Mouse (Mus musculus) liver, embryonic 16.5 days (tissue): ENCODE results near the gene Mtx2. TPM values are rescaled to one million over a fixed set of nuclear protein-coding genes. Genes with fewer than 3 reads are reported as not detected.

Experiments used
- ATAC-seq: fragments of 200-750 bp; cut with Nextera tagmentation; 2 replicates; pipeline ENCODE4 v1.8.0; 2017; ENCODE audit warnings: low read depth, mild to moderate bottlenecking, moderate number of reproducible peaks, moderate library complexity
- H3K27ac ChIP-seq: fragments of 300-500 bp; sonication (generic); 2 replicates; pipeline ENCODE4 v1.5.1; 2014; ENCODE audit warnings: mild to moderate bottlenecking, low read length
- H3K27me3 ChIP-seq: fragments of 300-500 bp; sonication (generic); 2 replicates; pipeline ENCODE4 v1.6.1; 2014; ENCODE audit warnings: low read depth, low read length, mixed read lengths; ENCODE audit not compliant: control insufficient read depth, insufficient read depth
- H3K36me3 ChIP-seq: fragments of 300-500 bp; sonication (generic); 2 replicates; pipeline ENCODE4 v1.6.1; 2014; ENCODE audit warnings: mild to moderate bottlenecking; ENCODE audit not compliant: control insufficient read depth, insufficient read depth
- H3K4me1 ChIP-seq: fragments of 300-500 bp; sonication (generic); 2 replicates; pipeline ENCODE4 v1.6.1; 2014; ENCODE audit warnings: low read depth, low read length, mixed read lengths; ENCODE audit not compliant: control insufficient read depth
- H3K4me2 ChIP-seq: fragments of 300-500 bp; sonication (generic); 2 replicates; pipeline ENCODE4 v1.6.1; 2014; ENCODE audit warnings: low read depth, low read length, mixed read lengths
- H3K4me3 ChIP-seq: fragments of 300-500 bp; sonication (generic); 2 replicates; pipeline ENCODE4 v1.5.1; 2014; ENCODE audit warnings: low read depth, mild to moderate bottlenecking, low read length
- H3K9ac ChIP-seq: fragments of 300-500 bp; sonication (generic); 2 replicates; pipeline ENCODE4 v1.6.1; 2014; ENCODE audit warnings: low read depth, low read length
- H3K9me3 ChIP-seq: fragments of 300-500 bp; sonication (generic); replicated peaks from 2 replicates; pipeline ENCODE4 v1.6.1; 2016; ENCODE audit warnings: low read length; ENCODE audit not compliant: control insufficient read depth
- WGBS: fragments of 180-500 bp; shearing (Covaris S2); extraction: QIAGEN DNeasy Blood & Tissue Kit; methylation state at CpG from one replicate; pipeline ENCODE4 v1.1.7; 2014; ENCODE audit not compliant: insufficient replicate concordance; 5-methylcytosine and 5-hydroxymethylcytosine counted together
- polyA plus RNA-seq: library from polyadenylated mRNA; unstranded; fragments of >200 nt; fragmentation: Nextera tagmentation; extraction: Ambion mirVana; gene quantifications from 2 replicates; pipeline ENCODE4 v1.2.1, GENCODE M21; 2015

Mtx2 gene
- polyA plus RNA-seq, 1 experiment from 2014 or later: 48.3 TPM

DNA sequence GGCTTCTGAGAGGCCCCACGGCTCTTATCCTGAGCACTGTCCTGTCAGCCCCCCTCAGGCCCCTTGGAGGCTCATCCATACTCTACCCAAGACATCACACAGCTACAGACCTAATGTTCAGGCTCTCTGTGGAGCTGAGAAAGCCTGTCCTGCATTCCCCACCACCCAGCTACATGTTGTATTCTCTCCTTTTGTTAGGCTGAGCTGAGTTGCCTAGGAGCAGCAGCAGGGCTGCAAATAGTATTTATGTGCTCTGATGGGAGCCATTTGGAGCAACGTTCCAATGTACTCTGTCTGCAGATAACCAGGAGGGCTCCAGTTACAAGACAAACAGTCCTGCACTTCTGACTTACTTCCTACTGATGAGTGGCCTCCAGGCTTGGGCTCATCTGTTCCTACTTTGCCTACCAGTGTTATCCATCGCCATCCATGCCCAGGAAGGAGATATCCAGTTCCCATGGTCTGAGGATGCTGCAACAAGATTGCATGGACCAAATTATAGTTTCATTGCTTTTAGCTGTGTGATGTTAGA, 76.2 kb downstream of the Mtx2 start:
- no peak overlapping the region for H3K9ac ChIP-seq
- H3K27ac ChIP-seq: no peak overlapping the region
- no peaks in the 10 kb centered on the region for H3K9me3 ChIP-seq
- no peak overlapping the region for H3K4me3 ChIP-seq
- H3K4me2 ChIP-seq: no peak overlapping the region
- no peaks in the 10 kb centered on the region for H3K4me1 ChIP-seq
- WGBS: 48% methylated on average over 3 of the region's 3 CpGs
- no peaks in the 10 kb centered on the region for H3K27me3 ChIP-seq
- no peaks in the 10 kb centered on the region for H3K36me3 ChIP-seq
- ATAC-seq: no peak

DNA sequence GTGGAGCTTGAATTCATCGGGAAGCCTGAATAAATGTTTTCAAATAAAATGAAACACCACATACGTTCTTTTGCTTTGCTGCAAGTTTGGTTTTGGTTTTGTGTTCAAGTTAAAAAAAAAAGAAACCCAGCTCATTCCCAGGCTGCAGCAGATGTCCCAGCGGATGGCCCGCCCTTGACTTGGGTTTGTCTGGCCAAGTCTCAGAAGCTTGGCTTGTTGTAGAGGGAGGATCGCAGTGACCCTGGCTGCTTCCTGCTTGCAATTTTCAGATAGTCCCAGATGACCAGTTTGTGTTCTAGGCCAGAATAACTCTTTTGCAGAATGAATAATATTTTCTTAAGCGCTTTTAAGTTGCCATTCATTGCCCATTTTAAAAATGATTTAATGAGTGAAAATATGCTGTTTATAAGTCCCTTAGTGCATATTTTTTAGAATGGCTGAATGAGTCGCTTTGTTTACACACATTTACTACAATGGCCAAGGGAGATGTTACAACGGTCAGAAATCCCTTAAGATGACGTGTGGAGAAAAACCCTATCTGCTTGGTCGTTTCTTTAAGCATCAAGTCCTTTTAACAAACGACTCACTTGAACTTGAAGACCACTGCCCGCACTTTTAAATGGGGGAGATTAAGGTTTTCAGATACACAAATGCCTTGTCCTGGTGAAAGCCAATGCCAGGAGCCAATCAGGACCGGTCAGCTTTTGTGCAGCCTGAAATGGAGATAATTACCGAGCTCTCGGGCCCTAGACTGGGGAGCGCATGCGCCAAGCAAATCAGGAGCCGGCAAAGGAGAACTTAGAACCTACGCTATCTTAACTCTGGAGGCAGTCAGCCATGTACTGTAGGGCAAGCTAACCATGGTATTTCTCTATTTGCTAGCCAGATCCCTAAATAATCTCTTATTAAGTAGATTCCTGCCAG, 82.0 kb downstream of the Mtx2 start:
- H3K27ac ChIP-seq: no peak overlapping the region
- no peak overlapping the region for H3K4me2 ChIP-seq
- 77% methylated on average over 19 of the region's 19 CpGs for WGBS
- no peaks in the 10 kb centered on the region for H3K9me3 ChIP-seq
- ATAC-seq: no peak
- no peak overlapping the region for H3K9ac ChIP-seq
- no peaks in the 10 kb centered on the region for H3K27me3 ChIP-seq
- no peaks in the 10 kb centered on the region for H3K4me1 ChIP-seq
- no peaks in the 10 kb centered on the region for H3K36me3 ChIP-seq
- no peak overlapping the region for H3K4me3 ChIP-seq

DNA sequence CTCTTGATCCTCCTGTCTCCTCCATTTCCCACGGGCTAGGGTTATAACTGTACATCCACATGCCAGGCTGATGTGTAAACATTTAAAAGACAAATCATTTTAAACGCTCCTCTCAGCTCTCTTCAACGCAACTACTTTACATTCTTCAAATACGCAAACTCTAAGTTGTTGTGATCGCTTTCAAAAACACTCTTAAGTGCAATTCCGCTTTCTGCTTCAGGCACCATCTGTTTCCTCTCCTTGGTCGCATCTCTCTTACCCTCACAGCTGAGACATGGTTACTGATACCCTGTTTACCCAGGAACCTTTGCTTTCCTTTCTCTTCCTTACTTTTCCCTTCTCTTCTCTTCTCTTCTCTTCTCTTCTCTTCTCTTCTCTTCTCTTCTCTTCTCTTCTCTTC, 86.4 kb downstream of the Mtx2 start:
- H3K4me3 ChIP-seq: no peak overlapping the region
- WGBS: 43% methylated on average over 7 of the region's 7 CpGs
- no peak overlapping the region for H3K27ac ChIP-seq
- no peaks in the 10 kb centered on the region for H3K36me3 ChIP-seq
- no peaks in the 10 kb centered on the region for H3K9me3 ChIP-seq
- H3K4me2 ChIP-seq: no peak overlapping the region
- no peaks in the 10 kb centered on the region for H3K4me1 ChIP-seq
- H3K27me3 ChIP-seq: no peaks in the 10 kb centered on the region
- ATAC-seq: no peak
- no peak overlapping the region for H3K9ac ChIP-seq

DNA sequence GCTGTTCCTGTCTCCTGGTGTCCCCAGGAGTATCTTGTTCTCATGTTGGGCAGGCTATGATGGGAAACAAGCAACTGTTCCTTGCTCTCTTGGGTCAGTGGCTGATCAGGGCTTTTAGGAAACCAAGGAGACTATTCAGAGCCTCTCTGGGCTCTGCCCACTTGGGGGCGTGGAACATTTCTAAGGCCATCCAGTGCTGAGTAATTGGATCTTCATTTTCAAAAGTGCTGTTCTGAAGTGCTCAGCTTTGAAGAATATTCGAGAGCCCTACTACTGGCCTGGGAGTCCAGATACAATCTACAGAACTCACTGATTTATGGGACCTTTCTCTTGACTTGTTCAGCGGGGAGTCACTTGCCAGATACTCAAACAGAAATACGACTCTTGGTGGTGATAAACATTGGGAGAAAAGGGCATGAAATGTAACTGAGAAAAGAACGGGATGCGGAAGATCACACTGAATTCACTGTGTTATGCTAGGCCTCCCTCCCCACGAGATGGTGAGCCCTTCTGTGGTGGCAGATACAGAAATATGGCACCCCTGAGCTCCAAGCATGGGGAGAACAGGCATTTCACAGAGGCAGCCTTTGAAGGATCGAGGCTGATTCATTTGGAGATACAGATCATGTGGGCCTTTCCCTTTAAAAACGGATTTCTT, 92.4 kb downstream of the Mtx2 start:
- Histone ChIP-seq H3K9me3 (no peaks in the 10 kb centered on the region), H3K27ac (no peak overlapping the region), H3K4me1 (no peaks in the 10 kb centered on the region), H3K36me3 (no peaks in the 10 kb centered on the region), H3K4me3 (no peak overlapping the region), H3K9ac (no peak overlapping the region), H3K27me3 (no peaks in the 10 kb centered on the region), H3K4me2 (no peak overlapping the region)
- no peak for ATAC-seq
- 44% methylated on average over 9 of the region's 9 CpGs for WGBS

DNA sequence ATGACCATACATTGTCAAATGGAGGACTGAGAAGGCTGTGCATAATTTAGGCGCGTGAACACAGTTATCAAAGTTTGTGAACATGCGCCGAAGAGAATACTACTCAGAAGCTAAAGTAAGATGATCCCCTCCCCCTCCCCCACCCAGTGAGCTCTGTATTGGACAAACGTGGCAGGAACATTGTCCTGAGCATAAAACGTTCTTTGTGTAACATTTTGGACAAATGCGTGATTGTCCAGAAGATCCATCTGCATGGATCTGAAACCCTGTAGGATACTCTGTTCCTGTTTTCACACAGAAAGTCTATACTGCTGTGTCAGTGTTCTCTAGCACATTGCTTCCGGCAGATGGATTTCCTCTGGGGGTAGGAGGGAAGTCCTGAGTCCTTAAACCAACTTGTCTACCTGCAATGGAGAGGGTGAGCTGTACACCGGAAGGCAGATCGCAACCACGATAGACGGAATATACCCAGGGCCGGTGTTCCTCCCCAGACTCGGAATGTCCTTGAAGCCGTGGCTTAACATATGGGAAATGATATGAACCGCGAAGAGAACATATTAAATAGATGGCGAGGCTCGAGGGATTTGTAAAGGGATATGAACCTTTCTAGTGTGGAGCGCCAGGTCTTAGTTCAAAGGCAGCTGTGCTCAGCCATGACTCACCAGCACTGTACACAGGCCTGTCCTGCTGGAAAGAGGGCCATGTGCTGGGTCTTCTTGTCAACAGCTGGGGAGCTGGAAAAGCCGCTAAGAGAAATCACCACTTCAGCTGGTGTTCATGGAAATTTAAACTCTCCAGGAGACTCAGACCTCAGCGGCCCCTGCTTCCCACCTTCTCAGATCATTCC, 100.6 kb downstream of the Mtx2 start:
- Histone ChIP-seq H3K27me3 (no peaks in the 10 kb centered on the region), H3K4me2 (no peak overlapping the region), H3K4me1 (no peaks in the 10 kb centered on the region), H3K4me3 (no peak overlapping the region), H3K36me3 (no peaks in the 10 kb centered on the region), H3K27ac (no peak overlapping the region), H3K9ac (no peak overlapping the region), H3K9me3 (no peaks in the 10 kb centered on the region)
- ATAC-seq: no peak
- 41% methylated on average over 22 of the region's 22 CpGs for WGBS

Other genes with a start within 250 kb of the Mtx2 start
- 14.7 and 18.3 TPM in 2 replicates for gene Lnpk, start 246.4 kb upstream of the Mtx2 start, polyA plus RNA-seq
- not detected in 2 replicates for gene Evx2, start 166.2 kb upstream of the Mtx2 start, polyA plus RNA-seq
- gene Hoxd13, start 157.5 kb upstream of the Mtx2 start, polyA plus RNA-seq: not detected in 2 replicates
- not detected in 2 replicates for gene Hoxd12, start 150.8 kb upstream of the Mtx2 start, polyA plus RNA-seq
- not detected in 2 replicates for gene Hoxd11, start 146.2 kb upstream of the Mtx2 start, polyA plus RNA-seq
- not detected in 2 replicates for gene Hoxd10, start 133.9 kb upstream of the Mtx2 start, polyA plus RNA-seq
- gene Hoxd9, start 128.1 kb upstream of the Mtx2 start, polyA plus RNA-seq: not detected in 2 replicates
- gene Hoxd8, start 121.2 kb upstream of the Mtx2 start, polyA plus RNA-seq: 0.04 and 0.05 TPM in 2 replicates
- 0.09 TPM in 1 of 2 replicates, not detected in the other for gene Hoxd3, start 113.9 kb upstream of the Mtx2 start, polyA plus RNA-seq
- not detected in 2 replicates for gene Hoxd4, start 113.9 kb upstream of the Mtx2 start, polyA plus RNA-seq
- gene Gm28230, start 99.1 kb upstream of the Mtx2 start, polyA plus RNA-seq: not detected in 2 replicates
- gene Hoxd1, start 62.8 kb upstream of the Mtx2 start, polyA plus RNA-seq: not detected in 2 replicates